Mouse (Mus musculus): ENCODE data around the gene B3galt6.

GRCm38 (mm10) chr4:155992241-155992905 lies at the start of gene B3galt6, which contains the start of gene Sdf4:
- TF ChIP-seq POLR2A (IDR thresholded peaks at IDR 0.05; ENCODE audit: low read depth, low read length) (no peak; the same call in 1 of the 2 replicates), CTCF (IDR thresholded peaks at IDR 0.05; ENCODE audit: extremely low read depth, insufficient read depth, insufficient read length, insufficient replicate concordance) (peak; percentile 75; the same call in 1 of the 2 replicates)
